Mouse (Mus musculus) neutrophil, adult 5-6 weeks (primary cell): ENCODE data around the gene Slc2a13. TPM values are rescaled to one million over a fixed set of nuclear protein-coding genes. Genes with fewer than 3 reads are reported as not detected.

ENCODE experiments used
- total RNA-seq: library from RNA; stranded (forward); fragments of 200-1000 nt; gene quantifications from 2 replicates; pipeline ENCODE4 v1.2.3, GENCODE M21; 2017

Gene Slc2a13
- total RNA-seq, 1 experiment from 2014 or later, result 0.23 TPM

Other genes with a start within 250 kb of the Slc2a13 start
- gene Lrrk2, start 99.9 kb upstream of the Slc2a13 start, total RNA-seq, result 298 and 325 TPM in 2 replicates